In genomic region chr7:80105637-80106390, GRCm38 (mm10) we compare ENCODE assay signal across 30 mouse cellular contexts. TPM values are rescaled to one million over a fixed set of nuclear protein-coding genes. Genes with fewer than 3 reads are reported as not detected.
DNase-seq lines count a peak whose midpoint lies in the region; ATAC-seq and TF ChIP-seq lines count a peak whose summit lies in the region.
"Had no signal": no experiment of that assay in that cellular context is flagged by ENCODE, and none has a peak within 500 bp of the region (broad histone marks: within the 10 kb centered on the region; RNA-seq: fewer than 3 reads in every experiment).

No protein-coding gene starts in this region.

- H3K4me2 ChIP-seq in kidney, embryonic 16.5 days (replicated peaks; ENCODE audit: low read depth, low read length), result no peak overlapping the region
- H3K4me2 ChIP-seq: forebrain, embryonic 12.5 days; heart, embryonic 13.5 days; hindbrain, embryonic 13.5 days; lung, embryonic 14.5 days; midbrain, embryonic 15.5 days; neural tube, embryonic 15.5 days had no signal

- intact Hi-C loops in heart, postnatal 25 days (cut with DNase I), result no loop called here

- ATAC-seq in kidney, embryonic 16.5 days (ENCODE audit: low FRiP score, low TSS enrichment), result no peak
- ATAC-seq: forebrain, postnatal 0 days; midbrain, embryonic 15.5 days had no signal

- peak; percentile 89 for DNase-seq in heart, adult 11 months
- no peak for DNase-seq in heart, postnatal 25 days (ENCODE audit: low spot score)
- DNase-seq in kidney, adult 2 months, result peak; percentile 57
- peak; percentile 64 for DNase-seq in adipocyte (ENCODE audit: low spot score)
- DNase-seq in embryo, embryonic 10.5 days (ENCODE audit: low spot score), result no peak
- no peak for DNase-seq in adrenal gland, postnatal 4 days (ENCODE audit: low spot score in 2 of 2)
- DNase-seq: adrenal gland, postnatal 10 days; cerebellum, adult 11-12 months; cerebellum, adult 9-11 months; forebrain, postnatal 0 days; gastrocnemius, postnatal 10 days; heart, postnatal 4 days; kidney, adult 8-10 months; kidney, postnatal 10 days; layer of hippocampus, postnatal 36 days; left cerebral cortex, postnatal 4 days; lung, embryonic 14.5 days; lung, postnatal 14 days; retina, postnatal 1 day; right cerebral cortex, postnatal 14 days; thymus, postnatal 25 days had no signal

- H3K36me3 ChIP-seq in kidney, adult 2 months (ENCODE audit: control insufficient read depth, insufficient read depth, low read length), result peaks cover 2% of the 10 kb centered on the region; the same call in 1 of the 2 replicates
- peaks cover 39% of the 10 kb centered on the region for H3K36me3 ChIP-seq in kidney, embryonic 16.5 days (ENCODE audit: insufficient read depth, low read length)

- 89% methylated on average over 4 of the region's 4 CpGs for WGBS in kidney, adult 2 months
- WGBS in kidney, embryonic 16.5 days, result 91% methylated on average over 4 of the region's 4 CpGs

- no peak for TF ChIP-seq POLR2A in kidney, adult 2 months (IDR thresholded peaks at IDR 0.05; ENCODE audit: low read depth, low read length)

- TF ChIP-seq CTCF in kidney, adult 2 months (conservative IDR thresholded peaks at IDR 0.05; ENCODE audit: insufficient read depth, insufficient read length, low read depth, low read length), result no peak

- H3K9me3 ChIP-seq in kidney, embryonic 16.5 days (ENCODE audit: low read length), result 0 out of 2 replicates have a peak, but pooled peaks cover 7% of the 10 kb centered on the region
- H3K9me3 ChIP-seq: forebrain, embryonic 12.5 days; heart, embryonic 13.5 days; hindbrain, embryonic 13.5 days; midbrain, embryonic 15.5 days; neural tube, embryonic 15.5 days had no signal

- H3K27me3 ChIP-seq in kidney, adult 2 months (replicated peaks; ENCODE audit: control insufficient read depth, insufficient read depth, low read length), result no peaks in the 10 kb centered on the region
- H3K27me3 ChIP-seq in kidney, embryonic 16.5 days (ENCODE audit: insufficient read depth, low read length), result no peaks in the 10 kb centered on the region
- H3K27me3 ChIP-seq: forebrain, embryonic 12.5 days; heart, embryonic 13.5 days; hindbrain, embryonic 13.5 days; midbrain, embryonic 15.5 days; neural tube, embryonic 15.5 days had no signal

- H3K27ac ChIP-seq in kidney, adult 2 months (ENCODE audit: insufficient read depth, low read depth, low read length), result no peak overlapping the region
- H3K27ac ChIP-seq in kidney, embryonic 16.5 days (ENCODE audit: low read length), result no peak overlapping the region
- H3K27ac ChIP-seq: forebrain, embryonic 12.5 days; heart, embryonic 13.5 days; hindbrain, embryonic 13.5 days; liver, embryonic 14.5 days; midbrain, embryonic 10.5 days; midbrain, embryonic 15.5 days; neural tube, embryonic 15.5 days had no signal

- no peak overlapping the region for H3K4me3 ChIP-seq in kidney, adult 2 months (ENCODE audit: insufficient read depth, low read depth, low read length)
- no peak overlapping the region for H3K4me3 ChIP-seq in kidney, embryonic 16.5 days (ENCODE audit: low read length)
- H3K4me3 ChIP-seq: erythroblast, embryonic 14.5 days; forebrain, embryonic 12.5 days; heart, embryonic 13.5 days; hindbrain, embryonic 13.5 days; midbrain, embryonic 10.5 days; midbrain, embryonic 15.5 days; neural tube, embryonic 15.5 days had no signal

- peaks cover 15% of the 10 kb centered on the region; the same call in 1 of the 2 replicates for H3K4me1 ChIP-seq in kidney, adult 2 months (ENCODE audit: control insufficient read depth, insufficient read depth, low read length)
- 0 out of 2 replicates have a peak, but pooled peaks cover under 1% of the 10 kb centered on the region for H3K4me1 ChIP-seq in kidney, embryonic 16.5 days (ENCODE audit: insufficient read depth, low read length)
- H3K4me1 ChIP-seq: neural tube, embryonic 15.5 days had no signal

- H3K9ac ChIP-seq in kidney, embryonic 16.5 days (replicated peaks; ENCODE audit: low read length), result no peak overlapping the region
- H3K9ac ChIP-seq: forebrain, embryonic 12.5 days; forebrain, postnatal 0 days; heart, embryonic 13.5 days; hindbrain, embryonic 13.5 days; liver, embryonic 14.5 days; lung, embryonic 14.5 days; midbrain, embryonic 15.5 days; neural tube, embryonic 15.5 days had no signal

RNA-seq across cellular contexts. Expression of gene Idh2, which starts 9.4 kb away (rescaled TPM):
- 1,000 to 10,000 TPM; 1,585 to 1,668 TPM for total RNA-seq in heart, postnatal 25 days (2021)
- 651 and 688 TPM in 2 replicates for polyA plus RNA-seq in kidney, adult 2 months (2012; rRNA removed)
- polyA plus RNA-seq in kidney, embryonic 16.5 days (2015; fragmentation: Nextera tagmentation; extraction: Ambion mirVana), result 782 and 850 TPM in 2 replicates
- total RNA-seq in adrenal gland, postnatal 4 days (2021), result 100 to 1,000 TPM; 275 to 289 TPM

Comparison
In these comparisons a context has a peak if more than half of its experiments do, and no peak if none do; other contexts are left out.
1. DNase-seq: peak in heart, adult 11 months (single experiment), kidney, adult 2 months (single experiment) and adipocyte (single experiment); none in heart, postnatal 25 days (single experiment), embryo, embryonic 10.5 days (single experiment) and adrenal gland, postnatal 4 days (0 of 2).
2. RNA of gene Idh2, which starts 9.4 kb away (total RNA-seq): 1,585 to 1,668 TPM in heart, postnatal 25 days; 275 to 289 TPM in adrenal gland, postnatal 4 days; every median in the first group is over 4 times any median in the second.